Mouse (Mus musculus): ENCODE results near the gene 4933402J07Rik.

- TF ChIP-seq POLR2A (IDR thresholded peaks at IDR 0.05; ENCODE audit: insufficient read depth, low read depth, low read length) (no peak), CTCF (IDR thresholded peaks at IDR 0.05) (no peak), EP300 (IDR thresholded peaks at IDR 0.05; ENCODE audit: insufficient read depth, low read depth, low read length) (no peak)
These were observed 46.5 kb upstream of the 4933402J07Rik start for GRCm38 (mm10) chr8:87517132-87517531.

All from heart, adult 2 months (tissue).